Mouse (Mus musculus): ENCODE results near the gene Rmnd1. TPM values are rescaled to one million over a fixed set of nuclear protein-coding genes. Genes with fewer than 3 reads are reported as not detected.
A peak's percentile ranks its signal among the peaks of the same experiment; 100 is the strongest.
"Not testable (repeated sequence)": the region's sequence is repeated elsewhere in the genome, so short reads cannot be mapped to it uniquely, and the experiment has no call there.

The Rmnd1 gene
- 45.4 and 52.6 TPM in 2 replicates for polyA plus RNA-seq (2016; fragmentation: Nextera tagmentation; extraction: Ambion mirVana)

- peak within 1 kb of the TSS; percentile 73 for H3K9ac ChIP-seq
- peaks cover 14% of the 10 kb centered on the region for H3K4me1 ChIP-seq
- WGBS, result under 1% methylated on average over 65 of the region's 75 CpGs
- no peaks in the 10 kb centered on the region for H3K27me3 ChIP-seq
- peaks cover 10% of the 10 kb centered on the region; the same call in 1 of the 2 replicates for H3K36me3 ChIP-seq
- H3K9me3 ChIP-seq (replicated peaks), result no peaks in the 10 kb centered on the region
- H3K4me3 ChIP-seq, result peak within 1 kb of the TSS; percentile 64
- peak within 1 kb of the TSS; percentile 73 for H3K4me2 ChIP-seq (replicated peaks)
- H3K27ac ChIP-seq, result peak within 1 kb of the TSS; percentile 82
- peak; percentile 94 for ATAC-seq (ENCODE audit: low FRiP score)
Measured at GRCm38 (mm10) chr10:4432123-4432931, at the start of gene Rmnd1, which contains the start of gene Armt1. TSS of gene Rmnd1 (minus strand) at chr10:4432388. TSS of gene Armt1 (plus strand) at chr10:4432467.

- 78% methylated on average over 8 of the region's 8 CpGs for WGBS
- no peak overlapping the region for H3K4me3 ChIP-seq
- H3K4me2 ChIP-seq (replicated peaks), result no peak overlapping the region
- no peaks in the 10 kb centered on the region for H3K9me3 ChIP-seq (replicated peaks)
- ATAC-seq (ENCODE audit: low FRiP score), result no peak
- H3K36me3 ChIP-seq, result no peaks in the 10 kb centered on the region
- H3K4me1 ChIP-seq, result no peaks in the 10 kb centered on the region
- H3K27ac ChIP-seq, result no peak overlapping the region
- H3K27me3 ChIP-seq, result no peaks in the 10 kb centered on the region
- H3K9ac ChIP-seq, result no peak overlapping the region
Measured at GRCm38 (mm10) chr10:4481695-4482094, 49.5 kb upstream of the Rmnd1 start.

- no peaks in the 10 kb centered on the region for H3K9me3 ChIP-seq (replicated peaks)
- WGBS, result 82% methylated on average over 3 of the region's 3 CpGs
Measured at GRCm38 (mm10) chr10:4480929-4481328, 48.7 kb upstream of the Rmnd1 start.

GRCm38 (mm10) chr10:4476604-4477003, 44.4 kb upstream of the Rmnd1 start:
- Histone ChIP-seq H3K27ac (no peak overlapping the region), H3K9ac (no peak overlapping the region), H3K4me1 (no peaks in the 10 kb centered on the region), H3K4me2 (replicated peaks) (no peak overlapping the region), H3K4me3 (no peak overlapping the region), H3K9me3 (replicated peaks) (no peaks in the 10 kb centered on the region), H3K27me3 (no peaks in the 10 kb centered on the region), H3K36me3 (no peaks in the 10 kb centered on the region)
- 91% methylated on average over 5 of the region's 5 CpGs for WGBS
- ATAC-seq (ENCODE audit: low FRiP score), result no peak

More at GRCm38 (mm10) chr10:4480929-4481328, 48.7 kb upstream of the Rmnd1 start:
- H3K4me1 ChIP-seq, result no peaks in the 10 kb centered on the region
- H3K9ac ChIP-seq, result no peak overlapping the region
- H3K4me2 ChIP-seq (replicated peaks), result no peak overlapping the region
- H3K36me3 ChIP-seq, result no peaks in the 10 kb centered on the region
- no peak for ATAC-seq (ENCODE audit: low FRiP score)
- no peak overlapping the region for H3K4me3 ChIP-seq
- no peak overlapping the region for H3K27ac ChIP-seq
- H3K27me3 ChIP-seq, result no peaks in the 10 kb centered on the region

GRCm38 (mm10) chr10:4475431-4475830, 43.2 kb upstream of the Rmnd1 start:
- no peaks in the 10 kb centered on the region for H3K36me3 ChIP-seq
- no peak overlapping the region for H3K27ac ChIP-seq
- H3K4me1 ChIP-seq, result no peaks in the 10 kb centered on the region
- no peak for ATAC-seq (ENCODE audit: low FRiP score)
- H3K4me3 ChIP-seq, result no peak overlapping the region
- H3K9ac ChIP-seq, result no peak overlapping the region
- H3K4me2 ChIP-seq (replicated peaks), result no peak overlapping the region
- WGBS, result 75% methylated on average over 3 of the region's 3 CpGs
- no peaks in the 10 kb centered on the region for H3K27me3 ChIP-seq
- H3K9me3 ChIP-seq (replicated peaks), result no peaks in the 10 kb centered on the region

- H3K4me2 ChIP-seq (replicated peaks), result no peak overlapping the region
- H3K27ac ChIP-seq, result no peak overlapping the region
- H3K27me3 ChIP-seq, result no peaks in the 10 kb centered on the region
- no peak overlapping the region for H3K9ac ChIP-seq
- H3K4me3 ChIP-seq, result no peak overlapping the region
- no peak for ATAC-seq (ENCODE audit: low FRiP score)
- no peaks in the 10 kb centered on the region for H3K36me3 ChIP-seq
- WGBS, result 89% methylated on average over 11 of the region's 11 CpGs
- H3K9me3 ChIP-seq (replicated peaks), result no peaks in the 10 kb centered on the region
- no peaks in the 10 kb centered on the region for H3K4me1 ChIP-seq
Measured at GRCm38 (mm10) chr10:4473591-4473993, 41.4 kb upstream of the Rmnd1 start.

GRCm38 (mm10) chr10:4469406-4469805, 37.2 kb upstream of the Rmnd1 start:
- Histone ChIP-seq H3K27me3 (no peaks in the 10 kb centered on the region), H3K4me3 (no peak overlapping the region), H3K9ac (no peak overlapping the region), H3K27ac (no peak overlapping the region), H3K4me2 (replicated peaks) (no peak overlapping the region), H3K9me3 (replicated peaks) (no peaks in the 10 kb centered on the region), H3K4me1 (no peaks in the 10 kb centered on the region), H3K36me3 (no peaks in the 10 kb centered on the region)
- 86% methylated on average over 3 of the region's 3 CpGs for WGBS
- ATAC-seq (ENCODE audit: low FRiP score), result no peak

GRCm38 (mm10) chr10:4465799-4466198, 33.6 kb upstream of the Rmnd1 start:
- no peak overlapping the region for H3K27ac ChIP-seq
- H3K27me3 ChIP-seq, result no peaks in the 10 kb centered on the region
- no peak overlapping the region for H3K4me2 ChIP-seq (replicated peaks)
- no peak for ATAC-seq (ENCODE audit: low FRiP score)
- no peaks in the 10 kb centered on the region for H3K36me3 ChIP-seq
- no peak overlapping the region for H3K9ac ChIP-seq
- no peak overlapping the region for H3K4me3 ChIP-seq
- H3K9me3 ChIP-seq (replicated peaks), result no peaks in the 10 kb centered on the region
- no peaks in the 10 kb centered on the region for H3K4me1 ChIP-seq
- 83% methylated on average over 7 of the region's 7 CpGs for WGBS

GRCm38 (mm10) chr10:4460201-4460600, 28.0 kb upstream of the Rmnd1 start:
- no peak for ATAC-seq (ENCODE audit: low FRiP score)
- no peaks in the 10 kb centered on the region for H3K9me3 ChIP-seq (replicated peaks)
- no peaks in the 10 kb centered on the region for H3K4me1 ChIP-seq
- H3K27ac ChIP-seq, result no peak overlapping the region
- H3K27me3 ChIP-seq, result no peaks in the 10 kb centered on the region
- 100% methylated on average over 2 of the region's 2 CpGs for WGBS
- H3K4me2 ChIP-seq (replicated peaks), result no peak overlapping the region
- no peak overlapping the region for H3K9ac ChIP-seq
- H3K4me3 ChIP-seq, result no peak overlapping the region
- peaks cover 7% of the 10 kb centered on the region for H3K36me3 ChIP-seq

GRCm38 (mm10) chr10:4456409-4456808, 24.2 kb upstream of the Rmnd1 start:
- ATAC-seq (ENCODE audit: low FRiP score), result no peak
- no peak overlapping the region for H3K4me2 ChIP-seq (replicated peaks)

GRCm38 (mm10) chr10:4435416-4435815, 3.2 kb upstream of the Rmnd1 start:
- Histone ChIP-seq H3K4me2 (replicated peaks) (no peak overlapping the region), H3K9ac (no peak overlapping the region), H3K27ac (no peak overlapping the region), H3K27me3 (no peaks in the 10 kb centered on the region), H3K36me3 (peaks cover 23% of the 10 kb centered on the region), H3K9me3 (replicated peaks) (no peaks in the 10 kb centered on the region), H3K4me1 (peaks cover 14% of the 10 kb centered on the region), H3K4me3 (no peak overlapping the region)
- ATAC-seq (ENCODE audit: low FRiP score), result no peak
- 91% methylated on average over 3 of the region's 3 CpGs for WGBS

More at GRCm38 (mm10) chr10:4456409-4456808, 24.2 kb upstream of the Rmnd1 start:
- no peaks in the 10 kb centered on the region for H3K4me1 ChIP-seq
- no peaks in the 10 kb centered on the region for H3K9me3 ChIP-seq (replicated peaks)
- H3K4me3 ChIP-seq, result no peak overlapping the region
- no peak overlapping the region for H3K27ac ChIP-seq
- 87% methylated on average over 4 of the region's 4 CpGs for WGBS
- H3K36me3 ChIP-seq, result peaks cover 22% of the 10 kb centered on the region
- H3K9ac ChIP-seq, result no peak overlapping the region
- H3K27me3 ChIP-seq, result no peaks in the 10 kb centered on the region

- not testable (repeated sequence) for H3K27ac ChIP-seq; H3K4me3 ChIP-seq; H3K9ac ChIP-seq; H3K27me3 ChIP-seq; H3K9me3 ChIP-seq (replicated peaks); ATAC-seq (ENCODE audit: low FRiP score)
- H3K36me3 ChIP-seq, result peaks cover 11% of the 10 kb centered on the region; the same call in 1 of the 2 replicates
- peaks cover 14% of the 10 kb centered on the region for H3K4me1 ChIP-seq
- peak overlapping the region; percentile 56; the same call in 1 of the 2 replicates for H3K4me2 ChIP-seq (replicated peaks)
- 85% methylated on average over 2 of the region's 2 CpGs for WGBS
Measured at GRCm38 (mm10) chr10:4433871-4434270, 1.7 kb upstream of the Rmnd1 start.

Data from hindbrain, embryonic 12.5 days (tissue).